Mouse (Mus musculus) midbrain, embryonic 14.5 days (tissue): ENCODE results near the gene Rnd2. TPM values are rescaled to one million over a fixed set of nuclear protein-coding genes. Genes with fewer than 3 reads are reported as not detected.
"Not testable (repeated sequence)": the region's sequence is repeated elsewhere in the genome, so short reads cannot be mapped to it uniquely, and the experiment has no call there.

Source experiments
- ATAC-seq: fragments of 200-750 bp; cut with Nextera tagmentation; 2 replicates; pipeline ENCODE4 v1.8.0; 2017; ENCODE audit warnings: moderate number of reproducible peaks, moderate library complexity; ENCODE audit not compliant: low FRiP score, low TSS enrichment
- DNase-seq: peaks from one replicate; pipeline ENCODE4 v3.0.0-alpha.2; 2015
- H3K27ac ChIP-seq: fragments of 300-500 bp; sonication (generic); replicated peaks from 2 replicates; pipeline ENCODE4 v1.5.1; 2014; ENCODE audit warnings: mild to moderate bottlenecking, low read depth, low read length, moderate library complexity
- H3K27me3 ChIP-seq: fragments of 300-500 bp; sonication (generic); 2 replicates; pipeline ENCODE4 v1.6.1; 2014; ENCODE audit warnings: low read length, control low read depth, mixed read lengths; ENCODE audit not compliant: control insufficient read depth, insufficient read depth
- H3K36me3 ChIP-seq: fragments of 300-500 bp; sonication (generic); 2 replicates; pipeline ENCODE4 v1.6.1; 2014; ENCODE audit warnings: low read length, control low read depth; ENCODE audit not compliant: control insufficient read depth, insufficient read depth
- H3K4me1 ChIP-seq: fragments of 300-500 bp; sonication (generic); 2 replicates; pipeline ENCODE4 v1.6.1; 2014; ENCODE audit warnings: mild to moderate bottlenecking, antibody characterized with exemption, low read length, control low read depth; ENCODE audit not compliant: control insufficient read depth, insufficient read depth
- H3K4me2 ChIP-seq: fragments of 300-500 bp; sonication (generic); 2 replicates; pipeline ENCODE4 v1.6.1; 2014; ENCODE audit warnings: mild to moderate bottlenecking, low read length, moderate library complexity
- H3K4me3 ChIP-seq: fragments of 300-500 bp; sonication (generic); replicated peaks from 2 replicates; pipeline ENCODE4 v1.5.1; 2014; ENCODE audit warnings: low read depth, low read length
- H3K9ac ChIP-seq: fragments of 300-500 bp; sonication (generic); replicated peaks from 2 replicates; pipeline ENCODE4 v1.6.1; 2014; ENCODE audit warnings: mild to moderate bottlenecking, low read length, moderate library complexity
- H3K9me3 ChIP-seq: fragments of 300-500 bp; sonication (generic); 2 replicates; pipeline ENCODE4 v1.6.1; 2016; ENCODE audit warnings: low read length, control low read depth, mixed read lengths; ENCODE audit not compliant: control insufficient read depth
- WGBS: fragments of 180-500 bp; shearing (Covaris S2); extraction: QIAGEN DNeasy Blood & Tissue Kit; methylation state at CpG from one replicate; pipeline ENCODE4 v1.1.7; 2014; 5-methylcytosine and 5-hydroxymethylcytosine counted together
- polyA plus RNA-seq: library from polyadenylated mRNA; unstranded; fragments of >200 nt; fragmentation: Nextera tagmentation; extraction: Ambion mirVana; gene quantifications from 2 replicates; pipeline ENCODE4 v1.2.1, GENCODE M21; 2014

The Rnd2 gene
- polyA plus RNA-seq, 1 experiment from 2014 or later: 58.6 TPM

- Histone ChIP-seq H3K9ac (peak within 1 kb of the TSS; percentile 80), H3K9me3 (no peaks in the 10 kb centered on the region), H3K4me1 (peaks cover 23% of the 10 kb centered on the region), H3K27me3 (no peaks in the 10 kb centered on the region), H3K27ac (peak within 1 kb of the TSS; percentile 88), H3K4me3 (peak within 1 kb of the TSS; percentile 84), H3K4me2 (peak within 1 kb of the TSS; percentile 79), H3K36me3 (peaks cover 5% of the 10 kb centered on the region)
- ATAC-seq: peak; percentile 20; the same call in 1 of the 2 replicates
- DNase-seq: no peak
- 5% methylated on average over 23 of the region's 23 CpGs for WGBS
These were observed 40.5 kb upstream of the Rnd2 start, which contains the start of gene Gm27029 for GRCm38 (mm10) chr11:101424105-101424851. TSS of gene Gm27029 (minus strand) at chr11:101424796.

GRCm38 (mm10) chr11:101424925-101425813 is 39.6 kb upstream of the Rnd2 start, which contains the start of the genes Rundc1 and Ptges3l:
TSS of gene Rundc1 (plus strand) at chr11:101425085.
TSS of gene Ptges3l (minus strand) at chr11:101425333.
- no peaks in the 10 kb centered on the region for H3K9me3 ChIP-seq
- WGBS: under 1% methylated on average over 81 of the region's 81 CpGs
- peak within 1 kb of the TSS; percentile 80 for H3K9ac ChIP-seq

GRCm38 (mm10) chr11:101426165-101426564 is 38.6 kb upstream of the Rnd2 start:
- 72% methylated on average over 8 of the region's 8 CpGs for WGBS
- peak overlapping the region; percentile 84 for H3K4me3 ChIP-seq
- no peaks in the 10 kb centered on the region for H3K9me3 ChIP-seq

More at GRCm38 (mm10) chr11:101424925-101425813, 39.6 kb upstream of the Rnd2 start, which contains the start of the genes Rundc1 and Ptges3l:
- peak; percentile 90 for ATAC-seq
- no peaks in the 10 kb centered on the region for H3K27me3 ChIP-seq
- H3K4me3 ChIP-seq: peak within 1 kb of the TSS; percentile 84
- H3K27ac ChIP-seq: peak within 1 kb of the TSS; percentile 88
- H3K36me3 ChIP-seq: peaks cover 14% of the 10 kb centered on the region
- H3K4me2 ChIP-seq: peak within 1 kb of the TSS; percentile 79
- peak; percentile 99 for DNase-seq
- peaks cover 23% of the 10 kb centered on the region for H3K4me1 ChIP-seq

GRCm38 (mm10) chr11:101431327-101431726 is 33.5 kb upstream of the Rnd2 start:
- 91% methylated on average over 9 of the region's 9 CpGs for WGBS
- Histone ChIP-seq H3K27me3 (no peaks in the 10 kb centered on the region), H3K36me3 (peaks cover 72% of the 10 kb centered on the region), H3K9ac (no peak overlapping the region), H3K9me3 (no peaks in the 10 kb centered on the region), H3K4me1 (peaks cover 9% of the 10 kb centered on the region), H3K4me3 (no peak overlapping the region), H3K27ac (no peak overlapping the region), H3K4me2 (no peak overlapping the region)
- DNase-seq: no peak
- no peak for ATAC-seq

More at GRCm38 (mm10) chr11:101426165-101426564, 38.6 kb upstream of the Rnd2 start:
- Histone ChIP-seq H3K9ac (peak overlapping the region; percentile 80; the same call in 1 of the 2 replicates), H3K27me3 (no peaks in the 10 kb centered on the region), H3K4me1 (peaks cover 23% of the 10 kb centered on the region), H3K36me3 (peaks cover 24% of the 10 kb centered on the region), H3K27ac (no peak overlapping the region), H3K4me2 (peak overlapping the region; percentile 79)
- DNase-seq (no peak), ATAC-seq (no peak)

- Histone ChIP-seq H3K4me3 (no peak overlapping the region), H3K4me2 (no peak overlapping the region), H3K27ac (no peak overlapping the region), H3K4me1 (no peaks in the 10 kb centered on the region), H3K9ac (no peak overlapping the region), H3K9me3 (no peaks in the 10 kb centered on the region), H3K36me3 (peaks cover 72% of the 10 kb centered on the region), H3K27me3 (no peaks in the 10 kb centered on the region)
- ATAC-seq (no peak), DNase-seq (no peak)
- WGBS: 92% methylated on average over 13 of the region's 13 CpGs
These were observed 31.4 kb upstream of the Rnd2 start for GRCm38 (mm10) chr11:101433396-101433795.

DNA sequence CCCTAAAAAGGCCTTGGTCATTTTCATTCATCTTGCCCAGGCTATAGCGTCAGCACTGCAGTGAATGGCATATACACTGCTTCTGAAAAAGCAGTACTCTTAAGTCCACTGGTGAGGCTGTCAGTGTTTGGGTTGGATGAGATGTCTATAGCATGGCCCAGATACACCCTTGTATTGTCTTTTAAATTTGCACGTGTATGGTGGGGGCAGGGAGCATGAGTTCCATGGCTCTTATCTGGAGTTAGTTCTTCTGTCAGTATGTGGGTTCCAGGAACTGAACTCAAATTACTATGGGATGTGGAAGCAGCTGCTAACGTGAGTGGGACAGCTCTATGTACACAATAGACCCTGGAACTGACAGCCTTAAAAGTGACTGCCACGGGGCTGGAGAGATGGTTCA is 29.0 kb upstream of the Rnd2 start:
- Histone ChIP-seq H3K36me3 (peaks cover 52% of the 10 kb centered on the region), H3K9me3 (no peaks in the 10 kb centered on the region), H3K4me3 (no peak overlapping the region), H3K27me3 (no peaks in the 10 kb centered on the region), H3K4me2 (no peak overlapping the region), H3K27ac (no peak overlapping the region), H3K9ac (no peak overlapping the region), H3K4me1 (no peaks in the 10 kb centered on the region)
- ATAC-seq (no peak), DNase-seq (no peak)
- 85% methylated on average over 4 of the region's 4 CpGs for WGBS

DNA sequence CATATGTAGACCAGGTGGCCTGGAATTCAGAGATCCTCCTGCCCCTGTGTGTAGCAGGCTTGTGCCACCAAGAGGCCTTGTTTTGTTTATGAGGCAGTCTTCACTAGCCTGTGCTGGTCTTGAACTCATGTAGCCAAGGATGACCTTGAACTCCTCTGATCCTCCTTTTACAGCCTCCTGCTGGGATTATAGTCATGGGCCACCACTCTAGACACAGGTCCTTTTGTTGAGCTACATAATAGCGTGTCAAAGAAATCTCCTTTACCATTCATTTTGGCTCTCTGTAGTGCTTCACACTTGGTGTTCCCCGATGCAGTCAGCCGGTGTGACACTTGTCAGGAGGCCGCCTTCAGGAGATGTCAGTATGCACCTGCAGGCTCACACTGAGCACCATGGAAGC is 27.9 kb upstream of the Rnd2 start:
- H3K27ac ChIP-seq: no peak overlapping the region
- 34% methylated on average over 4 of the region's 4 CpGs for WGBS
- H3K9ac ChIP-seq: no peak overlapping the region
- no peak overlapping the region for H3K4me2 ChIP-seq
- no peaks in the 10 kb centered on the region for H3K9me3 ChIP-seq
- H3K4me1 ChIP-seq: no peaks in the 10 kb centered on the region
- DNase-seq (no peak), ATAC-seq (no peak)
- H3K36me3 ChIP-seq: peaks cover 41% of the 10 kb centered on the region
- no peak overlapping the region for H3K4me3 ChIP-seq
- no peaks in the 10 kb centered on the region for H3K27me3 ChIP-seq

- not testable (repeated sequence) for H3K4me3 ChIP-seq, H3K9me3 ChIP-seq, H3K9ac ChIP-seq, H3K27ac ChIP-seq, H3K27me3 ChIP-seq, H3K4me2 ChIP-seq, ATAC-seq, DNase-seq, H3K4me1 ChIP-seq
- WGBS: 70% methylated on average over 3 of the region's 3 CpGs
- H3K36me3 ChIP-seq: peaks cover 30% of the 10 kb centered on the region
These were observed 26.8 kb upstream of the Rnd2 start for GRCm38 (mm10) chr11:101438006-101438405.
